ENCODE assay signal across 8 mouse cellular contexts in genomic region chr6:88925640-88926205, GRCm38 (mm10). TPM values are rescaled to one million over a fixed set of nuclear protein-coding genes. Genes with fewer than 3 reads are reported as not detected.
DNase-seq lines count a peak whose midpoint lies in the region; ATAC-seq and TF ChIP-seq lines count a peak whose summit lies in the region.

No protein-coding gene starts in this region.

- H3K4me1 ChIP-seq in lung, postnatal 0 days (ENCODE audit: insufficient read depth, low read depth, low read length): peaks cover 37% of the 10 kb centered on the region
- peaks cover 22% of the 10 kb centered on the region for H3K4me1 ChIP-seq in forebrain, embryonic 16.5 days (replicated peaks; ENCODE audit: control insufficient read depth, insufficient read depth, low read length)
- H3K4me1 ChIP-seq in midbrain, embryonic 15.5 days: peaks cover 50% of the 10 kb centered on the region

- peak; percentile 20 for DNase-seq in lung, postnatal 0 days (ENCODE audit: low spot score)
- DNase-seq in lung, postnatal 10 days: no peak
- no peak for DNase-seq in adrenal gland, postnatal 10 days
- DNase-seq in urinary bladder, postnatal 25 days (ENCODE audit: low spot score): no peak
- DNase-seq in left cerebral cortex, adult 18-20 months (ENCODE audit: low spot score in 2 of 2): no peak

- no peaks in the 10 kb centered on the region for H3K9me3 ChIP-seq in lung, postnatal 0 days (ENCODE audit: low read length)
- H3K9me3 ChIP-seq in forebrain, embryonic 16.5 days (ENCODE audit: control insufficient read depth, low read length): no peaks in the 10 kb centered on the region
- H3K9me3 ChIP-seq in midbrain, embryonic 15.5 days: no peaks in the 10 kb centered on the region

- no peaks in the 10 kb centered on the region for H3K36me3 ChIP-seq in lung, postnatal 0 days (ENCODE audit: insufficient read depth, low read length)
- no peaks in the 10 kb centered on the region for H3K36me3 ChIP-seq in forebrain, embryonic 16.5 days (ENCODE audit: control insufficient read depth, insufficient read depth)
- no peaks in the 10 kb centered on the region for H3K36me3 ChIP-seq in midbrain, embryonic 15.5 days (replicated peaks)

- no peaks in the 10 kb centered on the region for H3K27me3 ChIP-seq in lung, postnatal 0 days (replicated peaks; ENCODE audit: insufficient read depth, low read length)
- H3K27me3 ChIP-seq in forebrain, embryonic 16.5 days (replicated peaks; ENCODE audit: control insufficient read depth, insufficient read depth, low read length): no peaks in the 10 kb centered on the region
- no peaks in the 10 kb centered on the region for H3K27me3 ChIP-seq in midbrain, embryonic 15.5 days (replicated peaks)

- H3K27ac ChIP-seq in lung, postnatal 0 days (ENCODE audit: low read length): peak overlapping the region; percentile 88
- H3K27ac ChIP-seq in forebrain, embryonic 16.5 days (ENCODE audit: low read length): peak overlapping the region; percentile 79
- H3K27ac ChIP-seq in midbrain, embryonic 15.5 days: peak overlapping the region; percentile 77

- 32% methylated on average over 4 of the region's 4 CpGs for WGBS in lung, postnatal 0 days
- WGBS in forebrain, embryonic 16.5 days: 12% methylated on average over 4 of the region's 4 CpGs
- 8% methylated on average over 4 of the region's 4 CpGs for WGBS in midbrain, embryonic 15.5 days

- no peak for TF ChIP-seq EP300 in lung, postnatal 0 days (IDR thresholded peaks at IDR 0.05)

- no peak for TF ChIP-seq CTCF in lung, postnatal 0 days (IDR thresholded peaks at IDR 0.05)

- H3K4me3 ChIP-seq in lung, postnatal 0 days (ENCODE audit: low read depth, low read length): no peak overlapping the region
- no peak overlapping the region for H3K4me3 ChIP-seq in forebrain, embryonic 16.5 days (replicated peaks; ENCODE audit: low read length)
- no peak overlapping the region for H3K4me3 ChIP-seq in midbrain, embryonic 15.5 days

- H3K9ac ChIP-seq in lung, postnatal 0 days (replicated peaks; ENCODE audit: low read depth): no peak overlapping the region
- H3K9ac ChIP-seq in forebrain, embryonic 16.5 days (replicated peaks; ENCODE audit: low read depth, low read length): no peak overlapping the region
- no peak overlapping the region for H3K9ac ChIP-seq in midbrain, embryonic 15.5 days

- no peak overlapping the region for H3K4me2 ChIP-seq in lung, postnatal 0 days (replicated peaks; ENCODE audit: low read depth, low read length)
- no peak overlapping the region for H3K4me2 ChIP-seq in forebrain, embryonic 16.5 days (ENCODE audit: low read length)
- no peak overlapping the region for H3K4me2 ChIP-seq in midbrain, embryonic 15.5 days

- no peak for ATAC-seq in lung, postnatal 0 days
- ATAC-seq in forebrain, embryonic 16.5 days: peak; percentile 54
- peak; percentile 49 for ATAC-seq in midbrain, embryonic 15.5 days (replicated peaks)
- ATAC-seq in activated CD4-positive, CD25-positive, alpha-beta regulatory T cell, adult 4 months: no peak

RNA-seq across cellular contexts. Expression of gene Tpra1, which starts 23.7 kb away (rescaled TPM):
- polyA plus RNA-seq in lung, postnatal 0 days (2015; fragmentation: Nextera tagmentation; extraction: Ambion mirVana): 72.0 and 78.8 TPM in 2 replicates
- polyA plus RNA-seq in forebrain, embryonic 16.5 days (2015; fragmentation: Nextera tagmentation; extraction: Ambion mirVana): 56.9 and 70.0 TPM in 2 replicates
- polyA plus RNA-seq in midbrain, embryonic 15.5 days (2015; fragmentation: Nextera tagmentation; extraction: Ambion mirVana): 102 and 103 TPM in 2 replicates
- polyA plus RNA-seq in activated CD4-positive, CD25-positive, alpha-beta regulatory T cell, adult 4 months (2017; shearing (Covaris generic)): 10 to 100 TPM; 43.6 to 57.7 TPM
- total RNA-seq in adrenal gland, postnatal 10 days (2021): 10 to 100 TPM; 61.0 to 74.0 TPM
- total RNA-seq in left cerebral cortex, adult 18-20 months (2021): 10 to 100 TPM; 45.5 to 47.2 TPM

RNA-seq across cellular contexts. Expression of gene Mcm2, which starts 27.1 kb away (rescaled TPM):
- 14.5 and 15.3 TPM in 2 replicates for polyA plus RNA-seq in lung, postnatal 0 days (2015; fragmentation: Nextera tagmentation; extraction: Ambion mirVana)
- 60.2 and 64.6 TPM in 2 replicates for polyA plus RNA-seq in forebrain, embryonic 16.5 days (2015; fragmentation: Nextera tagmentation; extraction: Ambion mirVana)
- polyA plus RNA-seq in midbrain, embryonic 15.5 days (2015; fragmentation: Nextera tagmentation; extraction: Ambion mirVana): 24.7 and 28.8 TPM in 2 replicates
- polyA plus RNA-seq in activated CD4-positive, CD25-positive, alpha-beta regulatory T cell, adult 4 months (2017; shearing (Covaris generic)): 10 to 100 TPM; 27.0 to 41.8 TPM
- total RNA-seq in adrenal gland, postnatal 10 days (2021): 10 to 100 TPM; 50.0 to 53.5 TPM
- 1 to 10 TPM; 3.7 to 6.8 TPM for total RNA-seq in left cerebral cortex, adult 18-20 months (2021)

RNA-seq across cellular contexts. Expression of gene Podxl2, which starts 50.9 kb away (rescaled TPM):
- polyA plus RNA-seq in lung, postnatal 0 days (2015; fragmentation: Nextera tagmentation; extraction: Ambion mirVana): 19.1 and 25.2 TPM in 2 replicates
- polyA plus RNA-seq in forebrain, embryonic 16.5 days (2015; fragmentation: Nextera tagmentation; extraction: Ambion mirVana): 592 and 647 TPM in 2 replicates
- 697 and 723 TPM in 2 replicates for polyA plus RNA-seq in midbrain, embryonic 15.5 days (2015; fragmentation: Nextera tagmentation; extraction: Ambion mirVana)
- polyA plus RNA-seq in activated CD4-positive, CD25-positive, alpha-beta regulatory T cell, adult 4 months (2017; shearing (Covaris generic)): not detected
- 10 to 100 TPM; 27.8 to 28.3 TPM for total RNA-seq in adrenal gland, postnatal 10 days (2021)
- 100 to 1,000 TPM; 202 to 219 TPM for total RNA-seq in left cerebral cortex, adult 18-20 months (2021)

Comparison
In these comparisons a context has a peak if more than half of its experiments do, and no peak if none do; other contexts are left out.
1. ATAC-seq: peak in forebrain, embryonic 16.5 days (single experiment) and midbrain, embryonic 15.5 days (single experiment); none in lung, postnatal 0 days (single experiment) and activated CD4-positive, CD25-positive, alpha-beta regulatory T cell, adult 4 months (single experiment).
2. RNA of gene Podxl2, which starts 50.9 kb away (polyA plus RNA-seq): 697 to 723 TPM in midbrain, embryonic 15.5 days and 592 to 647 TPM in forebrain, embryonic 16.5 days; 19.1 to 25.2 TPM in lung, postnatal 0 days and not detected in activated CD4-positive, CD25-positive, alpha-beta regulatory T cell, adult 4 months; every median in the first group is over 10 times any median in the second.
3. Peak in every context shown above with its lines, with median percentiles within 50 percentile points of each other: H3K27ac ChIP-seq.